8 mouse cellular contexts compared by ENCODE assay signal in genomic region chr9:87248118-87248517, GRCm38 (mm10). TPM values are rescaled to one million over a fixed set of nuclear protein-coding genes. Genes with fewer than 3 reads are reported as not detected.
DNase-seq lines count a peak whose midpoint lies in the region; ATAC-seq and TF ChIP-seq lines count a peak whose summit lies in the region.

No protein-coding gene starts in this region.

- no peak for TF ChIP-seq POLR2A in thymus, adult 2 months (IDR thresholded peaks at IDR 0.05; ENCODE audit: control insufficient read depth, extremely low read depth, insufficient read depth, low read length, poor library complexity)
- no peak for TF ChIP-seq POLR2A in limb, embryonic 14.5 days (IDR thresholded peaks at IDR 0.05; ENCODE audit: borderline replicate concordance, extremely low read depth, insufficient read depth, insufficient read length)

- no peaks in the 10 kb centered on the region for H3K4me1 ChIP-seq in thymus, adult 2 months (replicated peaks; ENCODE audit: control insufficient read depth, insufficient read depth, low read length)
- no peaks in the 10 kb centered on the region for H3K4me1 ChIP-seq in limb, embryonic 14.5 days (ENCODE audit: control insufficient read depth, insufficient read depth, low read length)

- no peak overlapping the region for H3K4me2 ChIP-seq in limb, embryonic 14.5 days (replicated peaks; ENCODE audit: low read depth, low read length, severe bottlenecking)

- H3K27ac ChIP-seq in thymus, adult 2 months (ENCODE audit: control insufficient read depth, insufficient read depth, low read length): no peak overlapping the region
- no peak overlapping the region for H3K27ac ChIP-seq in limb, embryonic 14.5 days (replicated peaks; ENCODE audit: low read depth, low read length)

- no peak overlapping the region for H3K9ac ChIP-seq in limb, embryonic 14.5 days (ENCODE audit: low read depth, low read length, severe bottlenecking)

- WGBS in thymus, adult 2 months: 45% methylated on average over 3 of the region's 3 CpGs
- WGBS in limb, embryonic 14.5 days: 43% methylated on average over 3 of the region's 3 CpGs

- ATAC-seq in frontal cortex, adult (ENCODE audit: low TSS enrichment): peak; percentile 78
- no peak for ATAC-seq in limb, embryonic 14.5 days (ENCODE audit: low FRiP score, low read depth)
- ATAC-seq in monocyte, adult 5-6 weeks (replicated peaks; ENCODE audit: insufficient number of reproducible peaks, low FRiP score, low TSS enrichment, poor library complexity, severe bottlenecking): no peak

- H3K36me3 ChIP-seq in thymus, adult 2 months (ENCODE audit: control insufficient read depth, insufficient read depth, low read length): peaks cover 6% of the 10 kb centered on the region; the same call in 1 of the 2 replicates
- peaks cover 16% of the 10 kb centered on the region for H3K36me3 ChIP-seq in limb, embryonic 14.5 days (ENCODE audit: control insufficient read depth, insufficient read depth, low read length)

- H3K27me3 ChIP-seq in thymus, adult 2 months (ENCODE audit: control insufficient read depth, insufficient read depth, low read length): no peaks in the 10 kb centered on the region
- H3K27me3 ChIP-seq in limb, embryonic 14.5 days (ENCODE audit: control insufficient read depth, insufficient read depth, low read length): no peaks in the 10 kb centered on the region

- no peak for DNase-seq in frontal cortex, postnatal 14 days (ENCODE audit: low spot score in 2 of 2)
- peak; percentile 9 for DNase-seq in thymus, postnatal 0 days (ENCODE audit: low spot score)
- DNase-seq in thymus, adult 2 months: no peak
- peak; percentile 50 for DNase-seq in limb, embryonic 14.5 days (ENCODE audit: low spot score)
- no peak for DNase-seq in yolk sac, embryonic 10.5 days (ENCODE audit: low spot score)
- no peak for DNase-seq in thymus, postnatal 14 days

- H3K4me3 ChIP-seq in thymus, adult 2 months (ENCODE audit: control insufficient read depth, insufficient read depth, low read length): no peak overlapping the region
- no peak overlapping the region for H3K4me3 ChIP-seq in limb, embryonic 14.5 days (replicated peaks; ENCODE audit: low read length)

- no peaks in the 10 kb centered on the region for H3K9me3 ChIP-seq in limb, embryonic 14.5 days (ENCODE audit: control insufficient read depth, low read length)

- no peak for TF ChIP-seq CTCF in thymus, adult 2 months (IDR thresholded peaks at IDR 0.05; ENCODE audit: borderline replicate concordance, control insufficient read depth, extremely low read depth, insufficient read depth, low read length, poor library complexity)

RNA-seq across cellular contexts. Expression of gene Cep162, which starts 7.2 kb away (rescaled TPM):
- 3.2 and 3.6 TPM in 2 replicates for polyA plus RNA-seq in thymus, postnatal 0 days (2015; fragmentation: Nextera tagmentation; extraction: Ambion mirVana)
- polyA plus RNA-seq in thymus, adult 2 months (2012; rRNA removed): 2.1 TPM in 2 replicates
- polyA plus RNA-seq in limb, embryonic 14.5 days (2012; rRNA removed): 4.7 and 5.5 TPM in 2 replicates
- polyA plus RNA-seq in limb, embryonic 14.5 days (2014; fragmentation: Nextera tagmentation; extraction: Ambion mirVana): 5.3 and 6.0 TPM in 2 replicates
- 4.7 to 14.4 TPM (median 13.0 TPM) in 3 replicates for total RNA-seq in monocyte, adult 5-6 weeks (2017)

Comparison
In these comparisons a context has a peak if more than half of its experiments do, and no peak if none do; other contexts are left out.
1. DNase-seq: peak in thymus, postnatal 0 days (single experiment) and limb, embryonic 14.5 days (single experiment); none in frontal cortex, postnatal 14 days (0 of 2), thymus, adult 2 months (single experiment), yolk sac, embryonic 10.5 days (single experiment) and thymus, postnatal 14 days (single experiment).